Mouse (Mus musculus): ENCODE results near the gene Hoxc13. TPM values are rescaled to one million over a fixed set of nuclear protein-coding genes. Genes with fewer than 3 reads are reported as not detected.

Gene Hoxc13
- polyA plus RNA-seq, 1 experiment, result not detected

- 2% methylated on average over 21 of the region's 21 CpGs for WGBS
- Histone ChIP-seq H3K4me1 (ENCODE audit: control insufficient read depth, insufficient read depth, low read length) (no peaks in the 10 kb centered on the region), H3K27ac (ENCODE audit: insufficient read depth, low read depth, low read length) (no peak overlapping the region), H3K4me3 (ENCODE audit: insufficient read depth, low read depth, low read length) (no peak overlapping the region)
- no peak for TF ChIP-seq CTCF (IDR thresholded peaks at IDR 0.05; ENCODE audit: insufficient read depth, low read depth, low read length)
- TF ChIP-seq POLR2A (IDR thresholded peaks at IDR 0.05; ENCODE audit: insufficient read depth, low read depth, low read length), result no peak
These were observed 54.8 kb downstream of the Hoxc13 start for GRCm38 (mm10) chr15:102975688-102976111.

GRCm38 (mm10) chr15:102976171-102976570, 55.3 kb downstream of the Hoxc13 start, which contains the start of gene Hoxc9:
TSS of gene Hoxc9 (plus strand) at chr15:102976439.
- under 1% methylated on average over 19 of the region's 20 CpGs for WGBS
- Histone ChIP-seq H3K27ac (ENCODE audit: insufficient read depth, low read depth, low read length) (no peak within 1 kb of the TSS), H3K4me1 (ENCODE audit: control insufficient read depth, insufficient read depth, low read length) (no peaks in the 10 kb centered on the region), H3K4me3 (ENCODE audit: insufficient read depth, low read depth, low read length) (no peak within 1 kb of the TSS)
- TF ChIP-seq POLR2A (IDR thresholded peaks at IDR 0.05; ENCODE audit: insufficient read depth, low read depth, low read length) (no peak), CTCF (IDR thresholded peaks at IDR 0.05; ENCODE audit: insufficient read depth, low read depth, low read length) (no peak)

- WGBS, result 1% methylated on average over 37 of the region's 37 CpGs
- Histone ChIP-seq H3K27ac (ENCODE audit: insufficient read depth, low read depth, low read length) (no peak overlapping the region), H3K4me1 (ENCODE audit: control insufficient read depth, insufficient read depth, low read length) (peaks cover 4% of the 10 kb centered on the region; the same call in 1 of the 2 replicates), H3K4me3 (ENCODE audit: insufficient read depth, low read depth, low read length) (no peak overlapping the region)
- TF ChIP-seq CTCF (IDR thresholded peaks at IDR 0.05; ENCODE audit: insufficient read depth, low read depth, low read length), result no peak
- TF ChIP-seq POLR2A (IDR thresholded peaks at IDR 0.05; ENCODE audit: insufficient read depth, low read depth, low read length), result no peak
These were observed 55.9 kb downstream of the Hoxc13 start for GRCm38 (mm10) chr15:102976631-102977422.

- H3K4me3 ChIP-seq (ENCODE audit: insufficient read depth, low read depth, low read length), result no peak overlapping the region
- peaks cover 6% of the 10 kb centered on the region; the same call in 1 of the 2 replicates for H3K4me1 ChIP-seq (ENCODE audit: control insufficient read depth, insufficient read depth, low read length)
- WGBS, result 9% methylated on average over 16 of the region's 16 CpGs
- no peak for TF ChIP-seq CTCF (IDR thresholded peaks at IDR 0.05; ENCODE audit: insufficient read depth, low read depth, low read length)
- TF ChIP-seq POLR2A (IDR thresholded peaks at IDR 0.05; ENCODE audit: insufficient read depth, low read depth, low read length), result no peak
- H3K27ac ChIP-seq (ENCODE audit: insufficient read depth, low read depth, low read length), result no peak overlapping the region
These were observed 56.6 kb downstream of the Hoxc13 start for GRCm38 (mm10) chr15:102977423-102977974.

Other genes starting within 250 kb of the Hoxc13 start
- not detected in 2 replicates for gene Atp5g2, start 248.8 kb upstream of the Hoxc13 start, polyA plus RNA-seq (2012; ENCODE audit: insufficient read depth, insufficient read length, low replicate concordance, missing spikeins)
- not detected in 2 replicates for gene Calcoco1, start 198.9 kb upstream of the Hoxc13 start, polyA plus RNA-seq (2012; ENCODE audit: insufficient read depth, insufficient read length, low replicate concordance, missing spikeins)
- not detected in 2 replicates for gene Hoxc12, start 15.7 kb downstream of the Hoxc13 start, polyA plus RNA-seq (2012; ENCODE audit: insufficient read depth, insufficient read length, low replicate concordance, missing spikeins)
- not detected in 2 replicates for gene Hoxc11, start 33.3 kb downstream of the Hoxc13 start, polyA plus RNA-seq (2012; ENCODE audit: insufficient read depth, insufficient read length, low replicate concordance, missing spikeins)
- not detected in 2 replicates for gene Hoxc10, start 45.7 kb downstream of the Hoxc13 start, polyA plus RNA-seq (2012; ENCODE audit: insufficient read depth, insufficient read length, low replicate concordance, missing spikeins)
- not detected in 2 replicates for gene Hoxc5, start 46.3 kb downstream of the Hoxc13 start, polyA plus RNA-seq (2012; ENCODE audit: insufficient read depth, insufficient read length, low replicate concordance, missing spikeins)
- not detected in 2 replicates for gene Hoxc9, start 55.3 kb downstream of the Hoxc13 start, polyA plus RNA-seq (2012; ENCODE audit: insufficient read depth, insufficient read length, low replicate concordance, missing spikeins)
- gene Hoxc8, start 69.5 kb downstream of the Hoxc13 start, polyA plus RNA-seq (2012; ENCODE audit: insufficient read depth, insufficient read length, low replicate concordance, missing spikeins), result not detected in 2 replicates
- not detected in 2 replicates for gene Hoxc6, start 77.2 kb downstream of the Hoxc13 start, polyA plus RNA-seq (2012; ENCODE audit: insufficient read depth, insufficient read length, low replicate concordance, missing spikeins)
- gene Hoxc4, start 97.8 kb downstream of the Hoxc13 start, polyA plus RNA-seq (2012; ENCODE audit: insufficient read depth, insufficient read length, low replicate concordance, missing spikeins), result not detected in 2 replicates
- not detected in 2 replicates for gene Smug1, start 246.0 kb downstream of the Hoxc13 start, polyA plus RNA-seq (2012; ENCODE audit: insufficient read depth, insufficient read length, low replicate concordance, missing spikeins)